Mouse (Mus musculus): ENCODE measurements around the gene C8b. TPM values are rescaled to one million over a fixed set of nuclear protein-coding genes. Genes with fewer than 3 reads are reported as not detected.

The C8b gene
- polyA plus RNA-seq, 3 experiments from 2014 or later = not detected

GRCm38 (mm10) chr4:104813617-104814016, 47.5 kb downstream of the C8b start:
- ATAC-seq = no peak

GRCm38 (mm10) chr4:104816519-104817232, 50.6 kb downstream of the C8b start:
- no peak for ATAC-seq

- no peak for ATAC-seq
Observed at GRCm38 (mm10) chr4:104817509-104817908, 51.4 kb downstream of the C8b start.

GRCm38 (mm10) chr4:104818986-104819385, 52.9 kb downstream of the C8b start:
- ATAC-seq = no peak

- ATAC-seq = no peak
Observed at GRCm38 (mm10) chr4:104819891-104820290, 53.8 kb downstream of the C8b start.

GRCm38 (mm10) chr4:104823597-104824101, 57.5 kb downstream of the C8b start:
- ATAC-seq = no peak

- no peak for ATAC-seq
Observed at GRCm38 (mm10) chr4:104824381-104825077, 58.4 kb downstream of the C8b start.

GRCm38 (mm10) chr4:104828939-104829338, 62.8 kb downstream of the C8b start:
- ATAC-seq = no peak

- ATAC-seq = no peak
Observed at GRCm38 (mm10) chr4:104835096-104835495, 69.0 kb downstream of the C8b start.

- no peak for ATAC-seq
Observed at GRCm38 (mm10) chr4:104838342-104838741, 72.2 kb downstream of the C8b start.

GRCm38 (mm10) chr4:104842204-104842603, 76.1 kb downstream of the C8b start:
- ATAC-seq = no peak

GRCm38 (mm10) chr4:104843546-104843945, 77.4 kb downstream of the C8b start:
- no peak for ATAC-seq

Other genes with a start within 250 kb of the C8b start
- not detected for gene Gm17662, start 91.0 kb downstream of the C8b start, polyA plus RNA-seq (2017; shearing (Covaris generic))
- not detected for gene C8a, start 110.1 kb downstream of the C8b start, polyA plus RNA-seq (2017; shearing (Covaris generic))
- gene Fyb2, start 147.1 kb downstream of the C8b start, polyA plus RNA-seq (2017; shearing (Covaris generic)) = not detected